Mouse (Mus musculus): Measurements from ENCODE around the gene Nkx6-1. TPM values are rescaled to one million over a fixed set of nuclear protein-coding genes. Genes with fewer than 3 reads are reported as not detected.

Nkx6-1 gene
- total RNA-seq, 2 experiments from 2014 or later: not detected

DNA sequence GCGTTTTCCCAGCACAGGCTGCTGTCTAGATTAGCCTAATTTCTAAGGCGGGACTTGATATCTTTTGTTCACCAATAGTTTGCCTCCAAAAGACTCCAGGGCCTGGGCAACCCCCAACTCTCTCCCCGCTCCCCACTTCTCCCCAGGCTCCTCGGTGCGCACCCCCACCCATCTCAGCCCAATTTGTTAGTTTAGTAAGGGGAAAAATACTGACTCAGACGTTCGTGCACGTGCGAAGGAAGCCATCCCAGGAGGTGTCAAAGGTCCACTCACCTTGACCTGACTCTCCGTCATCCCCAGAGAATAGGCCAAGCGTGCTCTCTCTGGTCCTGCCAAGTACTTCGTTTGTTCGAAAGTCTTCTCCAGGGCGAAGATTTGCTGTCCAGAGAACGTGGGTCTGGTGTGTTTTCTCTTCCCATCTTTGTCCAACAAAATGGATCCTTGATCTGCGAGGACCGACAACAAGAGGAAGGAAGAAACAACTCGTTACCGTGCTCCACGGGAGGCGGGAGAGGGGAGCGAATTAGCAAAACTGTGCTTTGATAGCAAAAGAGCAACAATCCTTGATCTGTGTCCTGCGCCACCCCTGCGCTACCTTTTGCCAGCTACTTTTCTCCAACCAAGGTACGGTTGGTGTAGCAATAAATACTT lies 3.1 kb downstream of the Nkx6-1 start:
- no peak for ATAC-seq (replicated peaks; ENCODE audit: low FRiP score, poor library complexity, severe bottlenecking)

DNA sequence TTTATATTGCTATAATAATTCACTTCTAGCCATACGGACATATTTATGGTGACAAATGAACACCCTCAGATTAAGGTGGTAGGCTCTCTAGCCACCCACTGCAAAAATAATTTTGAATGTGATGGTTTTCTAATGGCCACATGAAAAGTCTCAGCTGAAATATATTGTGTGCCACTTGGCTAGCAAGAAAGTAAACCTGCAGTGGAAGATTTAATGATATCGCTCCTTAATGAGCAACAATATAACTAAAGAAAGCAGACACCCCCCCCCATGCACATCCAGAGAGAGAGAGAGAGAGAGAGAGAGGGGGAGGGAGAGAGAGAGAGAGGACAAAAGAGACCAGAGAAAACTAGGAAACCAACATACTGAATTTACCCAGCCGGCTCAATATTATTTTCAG lies 4.1 kb downstream of the Nkx6-1 start:
- no peak for ATAC-seq (replicated peaks; ENCODE audit: low FRiP score, poor library complexity, severe bottlenecking)

- ATAC-seq (replicated peaks; ENCODE audit: low FRiP score, poor library complexity, severe bottlenecking): no peak
Observed at GRCm38 (mm10) chr5:101659411-101659971, 5.3 kb downstream of the Nkx6-1 start.

DNA sequence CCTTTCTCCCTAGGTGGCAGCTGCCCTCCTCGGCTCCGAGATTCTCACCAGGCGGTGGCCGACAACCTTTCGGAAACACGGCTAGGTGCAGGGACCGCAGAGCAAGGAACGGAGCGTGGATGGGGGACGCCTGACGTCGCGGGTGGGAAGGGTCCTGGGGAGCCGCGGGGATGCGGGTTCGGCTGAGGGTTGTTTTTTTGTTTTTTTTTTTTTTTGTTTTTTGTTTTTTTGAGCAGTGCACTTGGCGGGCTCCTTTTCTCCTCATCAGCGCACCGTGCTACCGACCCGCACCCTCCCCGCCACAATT lies 5.9 kb downstream of the Nkx6-1 start:
- ATAC-seq (replicated peaks; ENCODE audit: low FRiP score, poor library complexity, severe bottlenecking): no peak

- no peak for ATAC-seq (replicated peaks; ENCODE audit: low FRiP score, poor library complexity, severe bottlenecking)
Observed at GRCm38 (mm10) chr5:101658188-101658983, 6.4 kb downstream of the Nkx6-1 start.

DNA sequence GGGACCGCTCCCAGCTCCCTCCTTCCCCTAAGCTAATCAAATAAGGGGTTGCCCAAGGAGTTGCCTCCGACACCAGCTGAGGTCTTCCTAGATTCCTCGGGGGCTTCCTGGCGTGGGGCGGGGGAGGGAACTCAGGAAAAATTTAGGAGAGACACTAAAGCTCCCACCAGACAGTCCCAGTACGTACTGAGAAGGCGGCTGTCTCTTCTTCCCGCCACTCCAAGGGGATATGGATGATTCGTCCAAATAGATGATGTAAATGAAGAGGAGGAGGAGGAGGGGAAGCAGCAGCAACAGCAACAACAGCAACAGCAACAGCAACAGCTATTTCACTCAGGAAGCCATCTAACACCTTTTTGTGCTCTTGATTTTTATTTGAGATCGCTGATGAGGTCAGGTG lies 7.1 kb downstream of the Nkx6-1 start:
- no peak for ATAC-seq (replicated peaks; ENCODE audit: low FRiP score, poor library complexity, severe bottlenecking)

GRCm38 (mm10) chr5:101656107-101656506 lies 8.7 kb downstream of the Nkx6-1 start:
- no peak for ATAC-seq (replicated peaks; ENCODE audit: low FRiP score, poor library complexity, severe bottlenecking)

DNA sequence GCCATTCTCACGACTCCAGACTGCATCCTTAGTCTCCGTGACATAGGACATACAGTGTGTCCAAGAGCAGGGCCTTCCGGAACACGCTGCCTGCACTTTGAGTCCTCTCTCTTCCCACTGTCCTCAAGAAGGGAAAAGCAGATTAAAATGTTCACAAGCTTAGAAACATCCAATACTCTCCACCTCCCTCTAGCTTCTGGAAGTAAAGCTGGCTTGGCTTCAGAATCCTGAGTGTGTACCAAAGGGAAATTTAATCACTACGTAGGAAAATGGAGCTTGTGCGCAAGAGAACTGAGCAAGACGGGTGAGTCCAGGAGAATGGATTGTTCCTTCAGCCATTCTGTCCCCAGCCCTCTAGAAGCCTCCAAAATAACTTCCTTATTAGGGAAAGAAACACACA lies 9.4 kb downstream of the Nkx6-1 start:
- ATAC-seq (replicated peaks; ENCODE audit: low FRiP score, poor library complexity, severe bottlenecking): no peak

DNA sequence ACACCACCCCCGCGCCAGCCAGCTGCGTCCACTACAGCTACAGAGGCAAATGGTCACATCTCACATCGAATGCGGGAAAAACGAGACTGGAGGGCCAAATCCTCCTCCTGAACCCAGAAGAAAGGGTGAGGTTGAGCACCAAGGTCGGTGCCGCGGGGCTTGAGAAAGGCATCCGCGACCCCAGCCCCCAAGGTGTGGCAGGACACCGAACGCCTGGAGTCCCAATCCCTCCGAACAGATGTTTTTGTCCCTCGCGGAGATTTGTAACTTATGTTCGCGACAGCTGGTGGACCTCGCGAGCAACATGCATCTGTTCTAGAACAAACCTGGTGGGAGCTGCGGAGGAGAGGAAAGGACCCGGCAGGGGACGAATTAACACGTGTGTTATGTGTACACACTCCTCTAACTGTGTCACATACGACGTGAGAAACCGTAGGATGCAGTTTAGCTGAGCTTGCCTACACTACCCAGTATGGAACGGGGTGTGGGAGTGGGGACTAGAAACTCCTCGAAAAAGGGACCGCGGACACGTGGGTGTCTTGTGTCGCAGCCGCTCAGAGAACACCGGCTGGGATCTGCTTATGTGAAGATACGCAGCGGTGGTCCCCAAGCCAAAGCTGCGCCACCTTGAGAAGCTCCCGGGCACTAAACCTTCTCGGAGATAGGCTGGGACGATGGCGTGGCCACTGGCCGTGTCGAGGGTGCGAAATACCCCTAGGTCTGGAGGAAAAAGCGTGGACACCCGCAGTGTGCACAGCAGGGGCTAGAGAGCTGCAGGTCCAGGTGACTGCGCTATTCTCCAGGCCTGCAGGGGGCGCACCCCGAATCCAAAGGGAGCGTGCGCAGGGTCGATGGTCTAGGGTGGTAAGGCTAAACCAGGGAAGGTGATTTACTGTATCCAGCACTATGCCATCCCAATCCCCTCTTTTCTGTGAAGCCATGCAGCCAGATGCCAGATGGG lies 16.8 kb downstream of the Nkx6-1 start:
- ATAC-seq (replicated peaks; ENCODE audit: low FRiP score, poor library complexity, severe bottlenecking): no peak

DNA sequence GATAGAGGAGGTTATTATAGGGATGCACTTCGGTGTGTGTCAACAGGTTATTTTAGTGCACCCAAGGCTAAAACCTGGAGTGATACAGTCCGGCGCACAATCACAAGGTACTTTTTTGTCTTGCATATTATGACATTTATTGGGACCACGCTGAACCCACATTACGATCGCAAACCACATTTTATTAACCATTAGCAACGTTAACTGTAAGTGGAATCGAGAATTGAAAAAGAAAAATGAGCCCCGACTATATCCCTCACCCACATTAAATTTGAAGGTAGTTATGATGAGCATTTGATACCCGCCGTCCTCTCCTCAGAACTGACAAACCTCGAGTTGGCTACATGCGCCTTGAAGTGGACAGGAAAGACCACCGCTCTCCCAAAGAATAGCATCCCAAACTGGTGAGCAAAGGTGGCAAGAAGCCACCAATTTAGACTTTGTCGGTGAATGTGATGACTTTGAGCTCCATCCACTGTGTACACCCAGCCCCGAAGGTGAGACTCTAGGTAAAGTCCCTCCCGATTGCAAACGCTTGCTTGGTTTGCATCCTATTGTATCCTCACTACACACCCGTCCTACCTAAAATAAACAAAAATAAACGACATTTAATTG lies 17.7 kb downstream of the Nkx6-1 start:
- ATAC-seq (replicated peaks; ENCODE audit: low FRiP score, poor library complexity, severe bottlenecking): no peak

- ATAC-seq (replicated peaks; ENCODE audit: low FRiP score, poor library complexity, severe bottlenecking): no peak
Observed at GRCm38 (mm10) chr5:101645071-101645470, 19.7 kb downstream of the Nkx6-1 start.

DNA sequence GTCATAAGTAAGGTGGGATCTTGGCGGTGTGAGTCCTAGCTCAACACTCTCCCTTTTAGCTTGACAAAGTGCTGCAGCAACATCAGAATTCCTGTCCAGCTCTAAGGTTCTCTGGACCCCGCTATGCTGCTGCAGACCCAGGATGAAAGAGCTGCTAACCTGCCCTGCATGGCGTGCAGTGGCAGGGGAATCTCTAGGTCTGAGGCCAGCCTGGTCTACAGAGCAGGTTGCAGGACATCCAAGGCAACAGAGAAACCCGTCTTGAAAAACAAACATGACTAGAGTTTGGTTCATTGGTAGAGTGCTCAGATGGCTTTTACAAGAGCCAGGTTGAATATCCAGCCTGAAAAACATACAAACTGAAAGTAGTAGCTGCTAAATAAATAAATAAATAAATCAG lies 26.7 kb downstream of the Nkx6-1 start:
- no peak for ATAC-seq (replicated peaks; ENCODE audit: low FRiP score, poor library complexity, severe bottlenecking)

Other genes starting within 250 kb of the Nkx6-1 start
- gene Cds1, start 100.1 kb upstream of the Nkx6-1 start, total RNA-seq (2015; ENCODE audit: low replicate concordance): not detected in 2 replicates
- gene Cds1, start 100.1 kb upstream of the Nkx6-1 start, total RNA-seq (2017; ENCODE audit: low replicate concordance): 1.2 TPM in 1 of 2 replicates, not detected in the other

Data from erythroblast, adult 5-6 weeks (primary cell).